Mouse (Mus musculus): ENCODE measurements at regions not wholly inside any gene's neighbourhood (a gene's known extent, or its start where the extent isn't known, plus 50 kb on each side); places are given as distances from the start of the nearest gene placed in this dataset.

DNA sequence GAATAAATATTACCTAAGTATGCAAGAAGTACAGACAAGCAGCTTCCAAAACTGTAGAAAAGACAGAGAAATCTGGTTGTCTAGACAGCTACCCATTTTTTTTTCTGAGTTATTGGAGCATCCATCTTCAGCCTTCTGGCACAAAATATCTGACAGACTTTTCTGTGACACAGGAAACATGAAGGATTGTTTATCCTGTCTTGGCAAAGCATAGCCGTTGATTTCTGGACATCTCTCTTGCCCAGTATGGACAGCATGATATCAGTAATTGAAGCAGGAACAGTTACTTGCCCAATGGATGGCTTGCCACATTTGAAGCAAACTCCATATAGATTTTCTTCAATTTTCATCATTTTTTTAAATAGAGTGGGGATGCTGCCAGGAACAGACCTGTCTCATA is 96.1 kb upstream of the Naaladl2 start:
- no peaks in the 10 kb centered on the region for H3K4me1 ChIP-seq (ENCODE audit: control insufficient read depth, insufficient read depth, low read length)
- no peak overlapping the region for H3K27ac ChIP-seq (ENCODE audit: insufficient read depth, low read length)
- TF ChIP-seq CTCF (IDR thresholded peaks at IDR 0.05; ENCODE audit: borderline replicate concordance, insufficient read depth, low read depth, low read length) (no peak), POLR2A (IDR thresholded peaks at IDR 0.05; ENCODE audit: borderline replicate concordance, insufficient read depth, low read length) (no peak)
- whole genome bisulfite sequencing: 15% methylated on average over 1 of the region's 1 CpGs
- H3K27me3 ChIP-seq (ENCODE audit: control insufficient read depth, insufficient read depth, low read length): no peaks in the 10 kb centered on the region
- no peak overlapping the region for H3K4me3 ChIP-seq (replicated peaks; ENCODE audit: insufficient read depth, low read depth, low read length)
- peak in 1 of 2 experiments; percentile 81 for DNase-seq

GRCm38 (mm10) chr3:25220601-25221000 is 76.5 kb upstream of the Naaladl2 start:
- WGBS: 69% methylated on average over 1 of the region's 1 CpGs
- TF ChIP-seq POLR2A (IDR thresholded peaks at IDR 0.05; ENCODE audit: borderline replicate concordance, insufficient read depth, low read length) (no peak), CTCF (IDR thresholded peaks at IDR 0.05; ENCODE audit: borderline replicate concordance, insufficient read depth, low read depth, low read length) (no peak)
- Histone ChIP-seq H3K27ac (ENCODE audit: insufficient read depth, low read length) (no peak overlapping the region), H3K4me1 (ENCODE audit: control insufficient read depth, insufficient read depth, low read length) (no peaks in the 10 kb centered on the region), H3K4me3 (replicated peaks; ENCODE audit: insufficient read depth, low read depth, low read length) (no peak overlapping the region), H3K27me3 (ENCODE audit: control insufficient read depth, insufficient read depth, low read length) (no peaks in the 10 kb centered on the region)
- no peak for DNase-seq

GRCm38 (mm10) chr3:25208041-25208685 is 64.1 kb upstream of the Naaladl2 start:
- TF ChIP-seq POLR2A (IDR thresholded peaks at IDR 0.05; ENCODE audit: borderline replicate concordance, insufficient read depth, low read length) (no peak), CTCF (IDR thresholded peaks at IDR 0.05; ENCODE audit: borderline replicate concordance, insufficient read depth, low read depth, low read length) (peak; percentile 30; the same call in 1 of the 2 replicates)
- peak; percentile 98 for DNase-seq
- whole genome bisulfite sequencing: 17% methylated on average over 5 of the region's 5 CpGs
- H3K4me1 ChIP-seq (ENCODE audit: control insufficient read depth, insufficient read depth, low read length): peaks cover 14% of the 10 kb centered on the region; the same call in 1 of the 2 replicates
- H3K4me3 ChIP-seq (replicated peaks; ENCODE audit: insufficient read depth, low read depth, low read length): no peak overlapping the region
- H3K27ac ChIP-seq (ENCODE audit: insufficient read depth, low read length): peak overlapping the region; percentile 44; the same call in 1 of the 2 replicates
- H3K27me3 ChIP-seq (ENCODE audit: control insufficient read depth, insufficient read depth, low read length): no peaks in the 10 kb centered on the region
